Mouse (Mus musculus) MEL (cell line): ENCODE measurements around the gene Hoxa4. TPM values are rescaled to one million over a fixed set of nuclear protein-coding genes. Genes with fewer than 3 reads are reported as not detected.

Source experiments
- DNase-seq: peaks from one replicate; pipeline ENCODE4 v3.0.0; 2011; ENCODE audit warnings: low read depth, low spot score
- H3K27ac ChIP-seq: 2 replicates; pipeline ENCODE4 v1.5.1; 2012; ENCODE audit warnings: low read depth, mild to moderate bottlenecking, control low read depth, low read length, moderate library complexity; ENCODE audit not compliant: control insufficient read depth
- H3K27me3 ChIP-seq, 2 experiments: fragments of 150-350 bp in 1 of 2; sonication (generic) in 1 of 2; 2 replicates each; pipeline ENCODE4 v1.6.1; 2012; ENCODE audit warnings: low read length in 2 of 2, mild to moderate bottlenecking in 2 of 2, improper control_type of control experiment in 1 of 2, moderate library complexity in 1 of 2; ENCODE audit not compliant: insufficient read depth in 2 of 2, control insufficient read depth in 1 of 2
- H3K36me3 ChIP-seq, 2 experiments: 2 replicates each; pipeline ENCODE4 v1.6.1; 2012 to 2014; ENCODE audit warnings: low read length in 2 of 2, improper control_type of control experiment in 1 of 2, inconsistent platforms in 1 of 2, mild to moderate bottlenecking in 1 of 2; ENCODE audit not compliant: insufficient read depth in 2 of 2, control insufficient read depth in 1 of 2
- H3K4me1 ChIP-seq, 2 experiments: fragments of 150-350 bp in 1 of 2; sonication (generic) in 1 of 2; 2 replicates each; pipeline ENCODE4 v1.6.1; 2012; ENCODE audit warnings: low read length in 2 of 2, improper control_type of control experiment in 1 of 2, mild to moderate bottlenecking in 1 of 2; ENCODE audit not compliant: insufficient read depth in 2 of 2, control insufficient read depth in 1 of 2
- H3K4me3 ChIP-seq, 2 experiments: fragments of 150-350 bp in 1 of 2; sonication (generic) in 1 of 2; 2 replicates each; pipeline ENCODE4 v1.5.1; 2012; ENCODE audit warnings: low read depth in 2 of 2, low read length in 2 of 2, mild to moderate bottlenecking in 2 of 2, moderate library complexity in 2 of 2, control low read depth in 1 of 2, improper control_type of control experiment in 1 of 2; ENCODE audit not compliant: control insufficient read depth in 1 of 2, insufficient read depth in 1 of 2
- H3K79me2 ChIP-seq: 2 replicates; pipeline ENCODE4 v1.6.1; 2012; ENCODE audit warnings: mild to moderate bottlenecking, low read length, moderate library complexity; ENCODE audit not compliant: control insufficient read depth, poor library complexity, insufficient read depth
- H3K9ac ChIP-seq: 2 replicates; pipeline ENCODE4 v1.6.1; 2012; ENCODE audit warnings: low read depth, mild to moderate bottlenecking, control low read depth, low read length, moderate library complexity; ENCODE audit not compliant: control insufficient read depth, poor library complexity, severe bottlenecking
- H3K9me3 ChIP-seq: fragments of 150-350 bp; sonication (generic); replicated peaks from 2 replicates; pipeline ENCODE4 v1.6.1; 2012; ENCODE audit warnings: mild to moderate bottlenecking, low read length, improper control_type of control experiment, moderate library complexity; ENCODE audit not compliant: insufficient read depth
- BHLHE40 ChIP-seq: IDR thresholded peaks from 2 replicates; pipeline ENCODE4 v1.6.1; 2012; ENCODE audit warnings: low read depth, mild to moderate bottlenecking, inconsistent platforms, low read length, improper control_type of control experiment, borderline replicate concordance
- CHD1 ChIP-seq: IDR thresholded peaks from 2 replicates; pipeline ENCODE4 v1.6.1; 2012; ENCODE audit warnings: low read depth, mild to moderate bottlenecking, inconsistent platforms, low read length, improper control_type of control experiment
- CHD2 ChIP-seq: IDR thresholded peaks from 2 replicates; pipeline ENCODE4 v1.6.1; 2011; ENCODE audit warnings: low read length, improper control_type of control experiment
- ELF1 ChIP-seq: IDR thresholded peaks from 2 replicates; pipeline ENCODE4 v1.6.1; 2014; ENCODE audit warnings: low read depth, mild to moderate bottlenecking, inconsistent platforms, low read length, improper control_type of control experiment, moderate library complexity
- EP300 ChIP-seq, 2 experiments: IDR thresholded peaks; 2 replicates each; pipeline ENCODE4 v1.6.1; 2011; ENCODE audit warnings: improper control_type of control experiment in 2 of 2, low read length in 2 of 2, low read depth in 1 of 2, mild to moderate bottlenecking in 1 of 2
- ETS1 ChIP-seq: IDR thresholded peaks from 2 replicates; pipeline ENCODE4 v1.6.1; 2012; ENCODE audit warnings: low read depth, mild to moderate bottlenecking, inconsistent platforms, low read length, improper control_type of control experiment, moderate library complexity
- GATA1 ChIP-seq: IDR thresholded peaks from 2 replicates; pipeline ENCODE4 v1.6.1; 2011; ENCODE audit warnings: low read depth, low read length, improper control_type of control experiment
- HCFC1 ChIP-seq: IDR thresholded peaks from 2 replicates; pipeline ENCODE4 v1.6.1; 2012; ENCODE audit warnings: low read depth, mild to moderate bottlenecking, inconsistent platforms, low read length, improper control_type of control experiment, moderate library complexity
- JUND ChIP-seq: IDR thresholded peaks from 2 replicates; pipeline ENCODE4 v1.6.1; 2011; ENCODE audit warnings: low read depth, mild to moderate bottlenecking, improper control_type of control experiment, low read length
- KAT2A ChIP-seq: conservative IDR thresholded peaks from 2 replicates; pipeline ENCODE4 v1.6.1; 2012; ENCODE audit warnings: low read depth, low read length, improper control_type of control experiment, inconsistent platforms
- MAX ChIP-seq: IDR thresholded peaks from 2 replicates; pipeline ENCODE4 v1.6.1; 2011; ENCODE audit warnings: low read length, improper control_type of control experiment
- MYB ChIP-seq: IDR thresholded peaks from 2 replicates; pipeline ENCODE4 v1.6.1; 2011; ENCODE audit warnings: mild to moderate bottlenecking, low read depth, low read length, improper control_type of control experiment
- MYC ChIP-seq: IDR thresholded peaks from 2 replicates; pipeline ENCODE4 v1.6.1; 2011; ENCODE audit warnings: low read depth, mild to moderate bottlenecking, low read length, improper control_type of control experiment, moderate library complexity
- NELFE ChIP-seq: IDR thresholded peaks from 2 replicates; pipeline ENCODE4 v1.6.1; 2011; ENCODE audit warnings: low read depth, low read length, improper control_type of control experiment
- POLR2A ChIP-seq, 2 experiments: IDR thresholded peaks; 2 replicates each; pipeline ENCODE4 v1.6.1; 2011 to 2012; ENCODE audit warnings: low read length in 2 of 2, mild to moderate bottlenecking in 2 of 2, control low read depth in 1 of 2, improper control_type of control experiment in 1 of 2, low read depth in 1 of 2, moderate library complexity in 1 of 2; ENCODE audit not compliant: control insufficient read depth in 1 of 2, insufficient read depth in 1 of 2, poor library complexity in 1 of 2
- RCOR1 ChIP-seq: IDR thresholded peaks from 2 replicates; pipeline ENCODE4 v1.6.1; 2012; ENCODE audit warnings: low read depth, mild to moderate bottlenecking, inconsistent platforms, low read length, improper control_type of control experiment
- SIN3A ChIP-seq: IDR thresholded peaks from 2 replicates; pipeline ENCODE4 v1.6.1; 2012; ENCODE audit warnings: low read length, improper control_type of control experiment, inconsistent platforms
- TAL1 ChIP-seq: IDR thresholded peaks from 2 replicates; pipeline ENCODE4 v1.6.1; 2012; ENCODE audit warnings: mild to moderate bottlenecking, inconsistent platforms, low read length, moderate library complexity, mixed read lengths
- USF2 ChIP-seq, 2 experiments: IDR thresholded peaks; 2 replicates each; pipeline ENCODE4 v1.6.1; 2011 to 2012; ENCODE audit warnings: improper control_type of control experiment in 2 of 2, low read length in 2 of 2, borderline replicate concordance in 1 of 2, inconsistent platforms in 1 of 2, low read depth in 1 of 2, mild to moderate bottlenecking in 1 of 2; ENCODE audit not compliant: insufficient read depth in 1 of 2
- ZMIZ1 ChIP-seq: IDR thresholded peaks from 2 replicates; pipeline ENCODE4 v1.6.1; 2012; ENCODE audit warnings: low read depth, mild to moderate bottlenecking, inconsistent platforms, low read length, improper control_type of control experiment, moderate library complexity
- ZNF384 ChIP-seq: IDR thresholded peaks from 2 replicates; pipeline ENCODE4 v1.6.1; 2012; ENCODE audit warnings: low read depth, mild to moderate bottlenecking, inconsistent platforms, low read length, improper control_type of control experiment
- polyA plus RNA-seq, 2 experiments: library from polyadenylated mRNA; stranded (reverse) in 1 of 2; unstranded in 1 of 2; fragments of >175 nt in 1 of 2; fragments of >200 nt in 1 of 2; gene quantifications; 2 replicates each; pipeline versions ENCODE4 v1.2.1 to v1.2.4; 2012; ENCODE audit warnings: low replicate concordance in 2 of 2, low read depth in 1 of 2; ENCODE audit not compliant: insufficient read length in 2 of 2, insufficient read depth in 1 of 2, missing spikeins in 1 of 2
- total RNA-seq: library from RNA; depleted of rRNA; stranded (reverse); fragments of 300-350 nt; gene quantifications from 2 replicates; pipeline ENCODE4 v1.2.3, GENCODE M21; 2012

Hoxa4 gene
- total and polyA plus RNA-seq, 3 experiments: not detected

- H3K27me3 ChIP-seq: no peaks in the 10 kb centered on the region
- no peak for DNase-seq
- no peak for TF ChIP-seq ZNF384
- TF ChIP-seq NELFE: no peak
- no peak for TF ChIP-seq GATA1
- TF ChIP-seq RCOR1: no peak
- no peak for TF ChIP-seq TAL1
- no peak for TF ChIP-seq HCFC1
- no peak for TF ChIP-seq KAT2A
- TF ChIP-seq MYC: no peak
- TF ChIP-seq EP300 (IDR thresholded peaks at IDR 0.05; ENCODE audit: low read depth in 1 of 2, low read length in 2 of 2): no peak
- TF ChIP-seq JUND: no peak
- TF ChIP-seq ETS1: no peak
- no peak for TF ChIP-seq ELF1
- TF ChIP-seq MAX: no peak
- no peak for TF ChIP-seq USF2 (IDR thresholded peaks at IDR 0.05; ENCODE audit: borderline replicate concordance in 1 of 2, insufficient read depth in 1 of 2, low read depth in 1 of 2, low read length in 2 of 2)
- no peak for TF ChIP-seq ZMIZ1
- TF ChIP-seq, all 39 proteins: peak for 0
- no peak overlapping the region for H3K4me3 ChIP-seq
- H3K36me3 ChIP-seq: no peaks in the 10 kb centered on the region
- no peak overlapping the region for H3K9ac ChIP-seq
- H3K79me2 ChIP-seq: no peaks in the 10 kb centered on the region
- H3K27ac ChIP-seq: no peak overlapping the region
- H3K4me1 ChIP-seq: no peaks in the 10 kb centered on the region
- no peaks in the 10 kb centered on the region for H3K9me3 ChIP-seq
Observed at GRCm38 (mm10) chr6:52237346-52238154, 46.0 kb upstream of the Hoxa4 start.

GRCm38 (mm10) chr6:52236806-52237205 lies 45.3 kb upstream of the Hoxa4 start:
- DNase-seq: no peak
- H3K4me1 ChIP-seq: no peaks in the 10 kb centered on the region
- H3K36me3 ChIP-seq: no peaks in the 10 kb centered on the region
- no peak overlapping the region for H3K4me3 ChIP-seq
- no peak overlapping the region for H3K9ac ChIP-seq
- no peaks in the 10 kb centered on the region for H3K9me3 ChIP-seq
- no peaks in the 10 kb centered on the region for H3K79me2 ChIP-seq
- H3K27me3 ChIP-seq: no peaks in the 10 kb centered on the region
- TF ChIP-seq CHD1: no peak
- TF ChIP-seq KAT2A: no peak
- no peak for TF ChIP-seq SIN3A
- no peak for TF ChIP-seq POLR2A (IDR thresholded peaks at IDR 0.05; ENCODE audit: control insufficient read depth in 1 of 2, insufficient read depth in 1 of 2, low read depth in 1 of 2, low read length in 2 of 2, poor library complexity in 1 of 2)
- TF ChIP-seq MYB: no peak
- TF ChIP-seq CHD2: no peak
- TF ChIP-seq BHLHE40: no peak
- no peak overlapping the region for H3K27ac ChIP-seq
